Comparison of ENCODE assay signal across 20 mouse cellular contexts in the genomic region with DNA sequence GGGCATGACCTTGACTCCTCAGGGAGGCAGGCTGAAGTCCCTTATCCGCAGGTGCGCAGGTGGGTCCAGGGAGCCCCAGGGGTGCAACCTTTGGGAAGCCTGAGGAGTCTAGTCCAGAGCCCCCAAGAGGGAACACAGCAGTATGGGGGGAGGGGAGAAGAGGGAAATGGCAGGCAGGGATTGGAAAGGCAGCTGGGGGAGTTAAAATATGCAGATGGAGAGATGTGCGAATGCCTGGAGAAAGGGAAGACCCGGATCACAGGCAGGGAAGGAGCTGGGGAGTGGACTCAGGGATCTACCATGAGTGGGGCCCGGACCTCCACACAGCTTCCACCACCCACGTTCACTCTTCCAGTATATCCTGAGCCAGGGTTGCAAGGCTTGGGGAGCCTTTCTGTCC. TPM values are rescaled to one million over a fixed set of nuclear protein-coding genes. Genes with fewer than 3 reads are reported as not detected.
A peak's percentile ranks its signal among the peaks of the same experiment; 100 is the strongest.
DNase-seq lines count a peak whose midpoint lies in the region; ATAC-seq and TF ChIP-seq lines count a peak whose summit lies in the region.
"Had no signal": no experiment of that assay in that cellular context is flagged by ENCODE, and none has a peak within 500 bp of the region (broad histone marks: within the 10 kb centered on the region; RNA-seq: fewer than 3 reads in every experiment).

No protein-coding gene starts in this region.

- peaks cover 53% of the 10 kb centered on the region for H3K27me3 ChIP-seq in forebrain, embryonic 10.5 days (ENCODE audit: poor library complexity, severe bottlenecking)
- no peaks in the 10 kb centered on the region for H3K27me3 ChIP-seq in forebrain, embryonic 11.5 days (ENCODE audit: control insufficient read depth, insufficient read depth, low read length)
- H3K27me3 ChIP-seq in E14TG2a.4 (ENCODE audit: insufficient read depth, low read length), result peaks cover 21% of the 10 kb centered on the region
- H3K27me3 ChIP-seq in embryonic facial prominence, embryonic 11.5 days (ENCODE audit: control insufficient read depth, insufficient read depth, low read length), result no peaks in the 10 kb centered on the region
- H3K27me3 ChIP-seq: Patski had no signal

- no peaks in the 10 kb centered on the region for H3K9me3 ChIP-seq in forebrain, embryonic 10.5 days
- H3K9me3 ChIP-seq in forebrain, embryonic 11.5 days (ENCODE audit: control insufficient read depth, low read length), result no peaks in the 10 kb centered on the region
- no peaks in the 10 kb centered on the region for H3K9me3 ChIP-seq in E14TG2a.4 (ENCODE audit: low read length)
- H3K9me3 ChIP-seq in embryonic facial prominence, embryonic 11.5 days (replicated peaks; ENCODE audit: control insufficient read depth, low read length), result no peaks in the 10 kb centered on the region
- H3K9me3 ChIP-seq: neural tube, embryonic 13.5 days had no signal

- TF ChIP-seq CTCF in E14TG2a.4 (conservative IDR thresholded peaks at IDR 0.05; ENCODE audit: low read length), result no peak

- 29% methylated on average over 6 of the region's 6 CpGs for WGBS in forebrain, embryonic 10.5 days
- 32% methylated on average over 6 of the region's 6 CpGs for WGBS in forebrain, embryonic 11.5 days
- 34% methylated on average over 6 of the region's 6 CpGs for WGBS in embryonic facial prominence, embryonic 11.5 days

- intact Hi-C loops in left cerebral cortex, postnatal 10 days (cut with DNase I), result no loop called here

- no peak; the same call in 1 of the 2 replicates for ATAC-seq in forebrain, embryonic 11.5 days (replicated peaks; ENCODE audit: low FRiP score)
- no peak for ATAC-seq in embryonic facial prominence, embryonic 11.5 days (replicated peaks; ENCODE audit: insufficient number of reproducible peaks, low FRiP score, low TSS enrichment, low read depth)
- ATAC-seq: Patski had no signal

- H3K27ac ChIP-seq in forebrain, embryonic 10.5 days, result peak overlapping the region; percentile 63
- no peak overlapping the region for H3K27ac ChIP-seq in forebrain, embryonic 11.5 days (ENCODE audit: low read depth, low read length)
- no peak overlapping the region for H3K27ac ChIP-seq in embryonic facial prominence, embryonic 11.5 days (replicated peaks; ENCODE audit: low read depth, low read length)
- H3K27ac ChIP-seq: hindbrain, embryonic 14.5 days; neural tube, embryonic 13.5 days; stomach, postnatal 0 days had no signal

- H3K4me1 ChIP-seq in forebrain, embryonic 10.5 days, result peaks cover 59% of the 10 kb centered on the region
- H3K4me1 ChIP-seq in forebrain, embryonic 11.5 days (replicated peaks; ENCODE audit: control insufficient read depth, insufficient read depth, low read length), result peaks cover 27% of the 10 kb centered on the region
- peaks cover 70% of the 10 kb centered on the region for H3K4me1 ChIP-seq in E14TG2a.4 (replicated peaks; ENCODE audit: low read depth, low read length)
- no peaks in the 10 kb centered on the region; the same call in none of the 2 replicates for H3K4me1 ChIP-seq in embryonic facial prominence, embryonic 11.5 days (ENCODE audit: control insufficient read depth, insufficient read depth, low read length)

- peaks cover 8% of the 10 kb centered on the region; the same call in 1 of the 2 replicates for H3K36me3 ChIP-seq in forebrain, embryonic 10.5 days (replicated peaks)
- no peaks in the 10 kb centered on the region for H3K36me3 ChIP-seq in forebrain, embryonic 11.5 days (ENCODE audit: control insufficient read depth, insufficient read depth, low read length)
- no peaks in the 10 kb centered on the region for H3K36me3 ChIP-seq in E14TG2a.4 (ENCODE audit: insufficient read depth, low read length)
- H3K36me3 ChIP-seq in embryonic facial prominence, embryonic 11.5 days (replicated peaks; ENCODE audit: control insufficient read depth, insufficient read depth, low read depth, low read length), result no peaks in the 10 kb centered on the region
- H3K36me3 ChIP-seq: neural tube, embryonic 13.5 days had no signal

- H3K4me3 ChIP-seq in forebrain, embryonic 10.5 days, result no peak overlapping the region
- no peak overlapping the region for H3K4me3 ChIP-seq in forebrain, embryonic 11.5 days (ENCODE audit: low read depth, low read length)
- H3K4me3 ChIP-seq in E14TG2a.4 (replicated peaks; ENCODE audit: low read length), result peak overlapping the region; percentile 39; the same call in 1 of the 2 replicates
- H3K4me3 ChIP-seq in embryonic facial prominence, embryonic 11.5 days (ENCODE audit: low read depth, low read length), result no peak overlapping the region
- H3K4me3 ChIP-seq: neural tube, embryonic 13.5 days had no signal

- DNase-seq in forebrain, embryonic 10.5 days (ENCODE audit: extremely low spot score, low spot score), result no peak
- no peak for DNase-seq in forebrain, embryonic 11.5 days (ENCODE audit: low spot score)
- peak; percentile 49 to 51 for DNase-seq in left cerebral cortex, postnatal 10 days (ENCODE audit: extremely low spot score in 1 of 2, low spot score in 2 of 2)
- DNase-seq in left cerebral cortex, adult 11 months (ENCODE audit: low spot score), result no peak
- DNase-seq in embryonic facial prominence, embryonic 11.5 days (ENCODE audit: low spot score), result peak; percentile 25
- no peak for DNase-seq in adrenal gland, postnatal 14 days
- DNase-seq in adrenal gland, postnatal 36 days, result no peak
- DNase-seq: cerebellum, adult 2 months; lung, postnatal 4 days; thymus, postnatal 36 days had no signal

- H3K4me2 ChIP-seq in forebrain, embryonic 11.5 days (ENCODE audit: low read depth, low read length, severe bottlenecking), result no peak overlapping the region
- no peak overlapping the region for H3K4me2 ChIP-seq in embryonic facial prominence, embryonic 11.5 days (ENCODE audit: low read depth, low read length)
- H3K4me2 ChIP-seq: hindbrain, embryonic 14.5 days; neural tube, embryonic 13.5 days had no signal

- no peak overlapping the region for H3K9ac ChIP-seq in forebrain, embryonic 11.5 days (ENCODE audit: low read length)
- no peak overlapping the region for H3K9ac ChIP-seq in embryonic facial prominence, embryonic 11.5 days (replicated peaks; ENCODE audit: low read length)
- H3K9ac ChIP-seq: hindbrain, embryonic 14.5 days; neural tube, embryonic 13.5 days had no signal

RNA-seq across cellular contexts. Expression of gene Emx1, which starts 44.2 kb away (rescaled TPM):
- polyA plus RNA-seq in forebrain, embryonic 10.5 days (2016; fragmentation: Nextera tagmentation; extraction: Ambion mirVana), result 26.5 and 35.8 TPM in 2 replicates
- 63.5 and 67.2 TPM in 2 replicates for polyA plus RNA-seq in forebrain, embryonic 11.5 days (2014; fragmentation: Nextera tagmentation; extraction: Ambion mirVana)
- total RNA-seq in left cerebral cortex, postnatal 10 days (2021), result 10 to 100 TPM; 40.6 to 46.0 TPM
- polyA plus RNA-seq in embryonic facial prominence, embryonic 11.5 days (2014; fragmentation: Nextera tagmentation; extraction: Ambion mirVana), result 0.56 and 0.88 TPM in 2 replicates
- total RNA-seq in adrenal gland, postnatal 14 days (2021), result not detected in 2 replicates
- not detected for total RNA-seq in adrenal gland, postnatal 36 days (2021)
- total RNA-seq: CH12.LX; granulocyte monocyte progenitor cell, adult 5-6 weeks; monocyte, adult 5-6 weeks had no signal
- polyA plus RNA-seq: heart, embryonic 14.5 days; hindbrain, embryonic 14.5 days; liver, embryonic 16.5 days; neural tube, embryonic 13.5 days; Patski; stomach, postnatal 0 days had no signal

Comparison
In these comparisons a context has a peak if more than half of its experiments do, and no peak if none do; other contexts are left out.
1. DNase-seq: peak in left cerebral cortex, postnatal 10 days (2 of 2) and embryonic facial prominence, embryonic 11.5 days (single experiment); none in forebrain, embryonic 10.5 days (single experiment), forebrain, embryonic 11.5 days (single experiment), left cerebral cortex, adult 11 months (single experiment), adrenal gland, postnatal 14 days (single experiment) and adrenal gland, postnatal 36 days (0 of 2).
2. RNA of gene Emx1, which starts 44.2 kb away (total RNA-seq): 40.6 to 46.0 TPM in left cerebral cortex, postnatal 10 days; not detected in adrenal gland, postnatal 36 days and not detected in adrenal gland, postnatal 14 days; every median in the first group is over 10 times any median in the second.